Mouse (Mus musculus) lung, postnatal 10 days (tissue): Measurements from ENCODE around the gene Pp2d1.
A peak's percentile ranks its signal among the peaks of the same experiment; 100 is the strongest.

Experiments used
- DNase-seq: peaks from one replicate; pipeline ENCODE4 v3.0.0; 2021

Pp2d1 gene

DNA sequence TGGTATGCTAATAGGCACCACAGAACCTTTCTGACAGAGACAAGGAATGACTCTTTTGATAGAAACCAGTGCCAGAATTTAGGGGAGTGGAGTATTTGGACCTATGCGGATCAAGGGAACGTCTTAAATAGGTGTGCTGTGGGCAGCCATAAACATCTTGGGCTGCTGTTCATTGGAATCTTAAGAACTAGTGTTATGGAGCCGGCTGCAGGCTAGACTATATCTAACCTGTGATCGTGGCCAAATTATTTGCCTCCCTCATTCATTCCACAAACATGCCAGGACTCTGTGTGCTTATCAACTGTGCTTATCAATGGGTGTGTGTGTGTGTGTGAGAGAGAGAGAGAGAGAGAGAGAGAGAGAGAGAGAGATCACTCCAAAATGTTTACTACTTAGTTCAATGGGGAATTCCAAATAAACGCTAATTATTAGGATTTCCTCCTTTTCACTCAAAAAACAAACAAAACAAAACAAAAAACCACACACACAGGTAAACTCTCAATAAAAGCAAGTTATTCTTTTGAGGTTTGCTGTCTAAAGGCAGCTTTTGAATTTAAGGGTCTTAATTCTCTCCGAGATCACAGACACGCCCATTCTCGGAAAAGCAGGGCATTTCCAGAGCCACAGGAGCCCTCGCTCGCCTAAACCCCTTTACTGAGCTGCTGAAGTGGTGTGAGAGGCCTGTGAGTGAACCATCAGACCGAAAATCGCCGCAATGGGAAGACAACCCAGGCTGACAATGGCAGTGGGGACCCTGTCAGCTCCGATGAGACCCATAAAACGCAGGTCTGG is 61.0 kb downstream of the Pp2d1 start:
- no peak for DNase-seq

DNA sequence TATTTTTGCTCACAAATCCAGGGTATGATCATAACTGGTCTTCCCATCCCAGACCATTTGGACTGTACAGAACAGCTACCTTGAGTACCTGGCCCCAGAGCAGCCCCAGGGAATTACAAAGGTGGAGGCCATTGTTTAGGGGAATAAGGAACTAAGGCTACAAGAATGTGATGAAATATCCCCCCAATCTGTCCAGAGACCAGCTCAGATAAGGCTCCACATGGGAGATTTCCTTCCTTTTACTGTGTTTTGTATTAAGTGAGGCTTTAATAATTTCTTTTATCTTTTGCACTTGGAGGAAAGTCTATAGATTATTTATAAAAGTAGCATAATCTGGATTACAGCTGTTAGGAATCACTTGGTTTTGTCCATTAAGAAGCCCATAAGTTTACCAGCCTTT is 70.6 kb downstream of the Pp2d1 start:
- DNase-seq = no peak

DNA sequence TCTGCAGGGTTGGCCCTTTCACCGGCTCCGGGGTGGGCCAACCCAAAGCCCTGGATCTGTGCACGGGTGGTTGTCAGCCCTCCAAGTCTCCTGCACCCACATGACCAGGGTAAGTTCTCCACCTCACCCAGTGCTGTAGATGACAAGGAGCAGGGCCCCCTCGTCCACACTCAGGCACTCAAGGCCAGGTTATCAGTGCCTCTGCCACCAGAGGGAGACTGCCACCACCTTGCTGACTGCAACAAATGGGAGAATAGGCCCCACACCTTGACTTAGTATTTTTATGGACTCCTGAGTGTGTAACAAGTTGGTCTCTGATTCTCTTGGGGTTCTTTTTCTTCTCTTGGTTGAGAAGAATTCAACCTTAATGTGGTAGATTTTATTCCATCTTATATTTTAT is 73.7 kb downstream of the Pp2d1 start:
- peak; percentile 21 for DNase-seq

DNA sequence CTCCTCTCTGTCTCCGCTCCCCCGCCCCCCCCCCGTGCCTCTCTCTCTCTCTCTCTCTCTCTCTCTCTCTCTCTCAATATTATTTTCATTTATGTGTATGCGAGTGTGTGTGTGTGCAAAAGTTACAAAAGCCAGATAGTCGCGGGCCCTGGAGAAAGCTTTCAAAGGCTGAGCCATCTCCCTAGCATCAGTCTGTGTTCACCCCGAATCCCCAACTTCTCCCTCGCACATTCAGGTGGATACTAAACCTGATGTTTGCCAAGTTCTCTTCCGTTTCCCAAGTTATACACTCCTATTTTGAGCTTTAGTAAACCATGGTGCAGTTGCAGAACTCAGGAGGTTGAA is 75.8 kb downstream of the Pp2d1 start:
- no peak for DNase-seq

- peak; percentile 97 for DNase-seq
Observed at GRCm38 (mm10) chr17:53462603-53463495, 76.4 kb downstream of the Pp2d1 start, which contains the start of gene Efhb. TSS of gene Efhb (minus strand) at chr17:53463321.
